Mouse (Mus musculus) heart, postnatal 0 days (tissue): ENCODE measurements at regions not wholly inside any gene's neighbourhood (a gene's known extent, or its start where the extent isn't known, plus 50 kb on each side); places are given as distances from the start of the nearest gene placed in this dataset.

ENCODE experiments used
- ATAC-seq: fragments of 200-750 bp; cut with Nextera tagmentation; 2 replicates; pipeline ENCODE4 v1.8.0; 2017; ENCODE audit warnings: low read depth, moderate number of reproducible peaks, moderate library complexity; ENCODE audit not compliant: insufficient read depth
- DNase-seq: peaks from one replicate; pipeline ENCODE4 v3.0.0-alpha.2; 2016; ENCODE audit warnings: low spot score
- H3K27ac ChIP-seq: fragments of 300-500 bp; sonication (generic); 2 replicates; pipeline ENCODE4 v1.5.1; 2014; ENCODE audit warnings: low read depth, mild to moderate bottlenecking
- H3K27me3 ChIP-seq: fragments of 300-500 bp; sonication (generic); 2 replicates; pipeline ENCODE4 v1.6.1; 2014; ENCODE audit warnings: low read length, mixed read lengths; ENCODE audit not compliant: control insufficient read depth, insufficient read depth
- H3K36me3 ChIP-seq: fragments of 300-500 bp; sonication (generic); replicated peaks from 2 replicates; pipeline ENCODE4 v1.6.1; 2014; ENCODE audit warnings: low read length, mixed read lengths; ENCODE audit not compliant: control insufficient read depth, insufficient read depth
- H3K4me1 ChIP-seq: fragments of 300-500 bp; sonication (generic); 2 replicates; pipeline ENCODE4 v1.6.1; 2014; ENCODE audit warnings: antibody characterized with exemption; ENCODE audit not compliant: control insufficient read depth, insufficient read depth
- H3K4me2 ChIP-seq: fragments of 300-500 bp; sonication (generic); 2 replicates; pipeline ENCODE4 v1.6.1; 2014; ENCODE audit warnings: low read depth, mild to moderate bottlenecking, low read length, moderate library complexity
- H3K4me3 ChIP-seq: fragments of 300-500 bp; sonication (generic); 2 replicates; pipeline ENCODE4 v1.5.1; 2014; ENCODE audit warnings: low read depth, low read length
- H3K9ac ChIP-seq: fragments of 300-500 bp; sonication (generic); replicated peaks from 2 replicates; pipeline ENCODE4 v1.6.1; 2014; ENCODE audit warnings: low read depth, low read length, mixed read lengths
- H3K9me3 ChIP-seq: fragments of 300-500 bp; sonication (generic); replicated peaks from 2 replicates; pipeline ENCODE4 v1.6.1; 2016; ENCODE audit warnings: low read length; ENCODE audit not compliant: control insufficient read depth
- CTCF ChIP-seq: IDR thresholded peaks from 2 replicates; pipeline ENCODE4 v1.5.1; 2016; ENCODE audit warnings: antibody characterized with exemption, control low read depth, low read depth
- EP300 ChIP-seq: IDR thresholded peaks from 2 replicates; pipeline ENCODE4 v1.6.1; 2016; ENCODE audit warnings: antibody characterized with exemption, low read depth
- WGBS: fragments of 180-500 bp; shearing (Covaris S2); extraction: QIAGEN DNeasy Blood & Tissue Kit; methylation state at CpG from one replicate; pipeline ENCODE4 v1.1.7; 2014; 5-methylcytosine and 5-hydroxymethylcytosine counted together

- Histone ChIP-seq H3K27me3 (no peaks in the 10 kb centered on the region), H3K9me3 (no peaks in the 10 kb centered on the region), H3K4me3 (no peak overlapping the region), H3K4me2 (no peak overlapping the region), H3K9ac (no peak overlapping the region), H3K36me3 (no peaks in the 10 kb centered on the region), H3K4me1 (no peaks in the 10 kb centered on the region), H3K27ac (no peak overlapping the region)
- DNase-seq (no peak), ATAC-seq (no peak)
- no peak for TF ChIP-seq EP300
- TF ChIP-seq CTCF, result no peak
- WGBS, result 82% methylated on average over 5 of the region's 5 CpGs
These were observed 170.5 kb upstream of the Ogfrl1 start for GRCm38 (mm10) chr1:23568106-23568505.

GRCm38 (mm10) chr1:23574461-23574860, 176.9 kb upstream of the Ogfrl1 start:
- Histone ChIP-seq H3K4me1 (no peaks in the 10 kb centered on the region), H3K27me3 (no peaks in the 10 kb centered on the region), H3K9me3 (no peaks in the 10 kb centered on the region), H3K27ac (no peak overlapping the region), H3K4me2 (no peak overlapping the region), H3K4me3 (no peak overlapping the region), H3K36me3 (no peaks in the 10 kb centered on the region), H3K9ac (no peak overlapping the region)
- DNase-seq (no peak), ATAC-seq (no peak)
- 82% methylated on average over 7 of the region's 7 CpGs for WGBS
- no peak for TF ChIP-seq CTCF
- TF ChIP-seq EP300, result no peak

- H3K27ac ChIP-seq, result no peak overlapping the region
- H3K9ac ChIP-seq, result no peak overlapping the region
- H3K27me3 ChIP-seq, result no peaks in the 10 kb centered on the region
- no peaks in the 10 kb centered on the region for H3K36me3 ChIP-seq
- TF ChIP-seq CTCF, result no peak
- TF ChIP-seq EP300, result no peak
- DNase-seq (no peak), ATAC-seq (no peak)
- no peaks in the 10 kb centered on the region for H3K9me3 ChIP-seq
- no peak overlapping the region for H3K4me2 ChIP-seq
- H3K4me3 ChIP-seq, result no peak overlapping the region
- H3K4me1 ChIP-seq, result no peaks in the 10 kb centered on the region
These were observed 177.4 kb upstream of the Ogfrl1 start for GRCm38 (mm10) chr1:23575005-23575404.

GRCm38 (mm10) chr1:23575515-23575914, 177.9 kb upstream of the Ogfrl1 start:
- TF ChIP-seq EP300, result no peak
- TF ChIP-seq CTCF, result no peak
- Histone ChIP-seq H3K4me2 (no peak overlapping the region), H3K36me3 (no peaks in the 10 kb centered on the region), H3K27ac (no peak overlapping the region), H3K4me1 (no peaks in the 10 kb centered on the region), H3K9ac (no peak overlapping the region), H3K4me3 (no peak overlapping the region), H3K9me3 (no peaks in the 10 kb centered on the region), H3K27me3 (no peaks in the 10 kb centered on the region)
- ATAC-seq (no peak), DNase-seq (no peak)
- 81% methylated on average over 2 of the region's 2 CpGs for WGBS

- Histone ChIP-seq H3K4me1 (no peaks in the 10 kb centered on the region), H3K9me3 (no peaks in the 10 kb centered on the region), H3K4me3 (no peak overlapping the region), H3K9ac (no peak overlapping the region), H3K27me3 (no peaks in the 10 kb centered on the region), H3K4me2 (no peak overlapping the region), H3K27ac (no peak overlapping the region), H3K36me3 (no peaks in the 10 kb centered on the region)
- DNase-seq (no peak), ATAC-seq (no peak)
- TF ChIP-seq CTCF, result no peak
- no peak for TF ChIP-seq EP300
- 80% methylated on average over 5 of the region's 5 CpGs for WGBS
These were observed 178.6 kb upstream of the Ogfrl1 start for GRCm38 (mm10) chr1:23576150-23576549.

- Histone ChIP-seq H3K4me2 (no peak overlapping the region), H3K9me3 (no peaks in the 10 kb centered on the region), H3K4me3 (no peak overlapping the region), H3K9ac (no peak overlapping the region), H3K27me3 (no peaks in the 10 kb centered on the region), H3K27ac (no peak overlapping the region), H3K4me1 (no peaks in the 10 kb centered on the region), H3K36me3 (no peaks in the 10 kb centered on the region)
- ATAC-seq (no peak), DNase-seq (no peak)
- WGBS, result 87% methylated on average over 6 of the region's 6 CpGs
- TF ChIP-seq CTCF (no peak), EP300 (no peak)
These were observed 172.1 kb upstream of the B3gat2 start for GRCm38 (mm10) chr1:23589414-23589942.
